Mouse (Mus musculus) Patski (cell line): Measurements from ENCODE around the gene Med13l. TPM values are rescaled to one million over a fixed set of nuclear protein-coding genes. Genes with fewer than 3 reads are reported as not detected.

ENCODE experiments used
- ATAC-seq: fragments of 100-300 bp; one replicate; pipeline ENCODE4 v1.8.0; 2021
- CTCF ChIA-PET: fragments of 350-600 bp; sonication (Branson Sonifier 250); formaldehyde crosslinking; loops from one replicate; lab custom pipeline; 2022; ENCODE audit warnings: inconsistent platforms; lab: Charles Lee
- POLR2A ChIA-PET: fragments of 350-600 bp; sonication (Branson Sonifier 250); formaldehyde crosslinking; loops from one replicate; lab custom pipeline; 2022; ENCODE audit warnings: antibody characterized with exemption, inconsistent platforms; lab: Charles Lee
- DNase-seq: peaks from one replicate; pipeline ENCODE4 v3.0.0-alpha.2; 2011; ENCODE audit warnings: low read depth, low spot score
- H3K27me3 ChIP-seq: fragments of 371-371 bp; one replicate; pipeline ENCODE4 v1.5.1; 2021
- CTCF ChIP-seq: fragments of 100-300 bp; IDR thresholded peaks from one replicate; pipeline ENCODE4 v1.5.1; 2021
- in situ Hi-C: fragments of 300-500 bp; cut with MboI; formaldehyde crosslinking; loops from 3 replicates; pipeline ENCODE4 v1.11.1; 2018; ENCODE audit warnings: low pct_unique_long_range_greater_than_20kb, mixed read lengths
- polyA plus RNA-seq: library from polyadenylated mRNA; unstranded; gene quantifications from one replicate; pipeline ENCODE4 v1.2.3, GENCODE M21; 2021

The Med13l gene
- polyA plus RNA-seq, 1 experiment from 2014 or later: 35.3 TPM

DNA sequence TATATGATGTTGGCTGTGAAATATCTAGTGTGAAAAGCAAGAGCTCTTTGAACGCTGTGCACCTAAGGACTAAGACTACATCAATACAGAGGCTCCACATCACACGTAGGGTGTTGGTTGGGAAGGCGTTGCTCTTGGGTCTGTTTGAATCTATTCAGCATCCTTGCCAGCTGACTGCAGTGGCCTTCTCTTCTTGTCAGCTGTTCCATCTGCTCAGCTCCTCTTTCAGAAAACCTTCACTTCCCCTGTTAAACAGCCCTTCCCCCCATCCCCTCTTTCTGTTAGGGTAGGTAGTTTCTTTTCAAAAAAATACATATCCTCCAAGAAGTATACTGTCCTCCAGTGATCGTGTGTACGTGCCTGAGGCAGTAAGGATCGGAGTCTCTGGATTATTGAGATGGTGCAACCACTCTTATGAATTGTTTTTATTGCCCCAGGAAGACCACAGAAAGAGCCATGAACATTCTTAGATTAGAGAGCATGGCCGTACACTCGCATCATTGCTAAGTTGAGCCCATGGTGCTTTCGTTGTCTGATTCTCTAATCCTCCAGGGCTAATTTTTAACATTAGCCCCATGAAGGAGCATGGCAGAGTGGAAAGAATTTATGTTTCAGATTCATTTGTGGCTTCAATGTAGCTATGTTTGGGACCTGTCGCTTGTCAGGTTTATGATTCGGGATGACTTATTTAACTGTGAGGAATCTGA, 28.9 kb downstream of the Med13l start:
- ATAC-seq (peak; percentile 89), DNase-seq (peak; percentile 95)
- H3K27me3 ChIP-seq: no peaks in the 10 kb centered on the region
- in situ Hi-C loops: no loop called here
- ChIA-PET CTCF (interaction anchor here (0.9 to 2.4 kb wide), 13 partner anchors 12 to 273 kb away, joined by 3 to 9 read pairs (median 4); no protein-coding TSS in a partner anchor), POLR2A (interaction anchor here (0.7 to 2.2 kb wide), 4 partner anchors 10 to 255 kb away, joined by 3 to 7 read pairs (median 3); no protein-coding TSS in a partner anchor)
- TF ChIP-seq CTCF: no peak

DNA sequence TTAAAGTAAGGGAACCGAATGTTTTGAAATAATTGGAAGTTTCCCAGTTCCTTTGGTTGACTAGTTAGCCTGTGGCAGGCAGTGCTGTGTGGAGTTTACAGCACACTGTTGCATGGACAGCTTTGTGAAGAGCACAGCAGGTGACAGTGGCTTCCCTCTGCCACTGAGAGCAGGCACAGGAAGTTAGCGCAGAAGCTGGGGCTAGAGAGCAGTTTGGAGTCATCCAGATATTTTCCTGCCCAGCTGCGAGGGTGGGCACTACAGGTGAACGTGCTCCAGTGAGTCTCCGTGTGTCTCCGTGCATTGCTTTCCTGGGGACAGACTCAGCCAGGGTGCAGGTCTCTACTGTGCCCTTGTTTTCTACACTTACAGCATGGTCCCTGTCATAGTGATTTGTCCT, 30.4 kb downstream of the Med13l start:
- CTCF ChIA-PET: interaction anchor here (1.2 to 2.5 kb wide), 8 partner anchors 15 to 259 kb away, joined by 3 to 9 read pairs (median 5); no protein-coding TSS in a partner anchor
- DNase-seq: no peak
- in situ Hi-C loops: no loop called here

DNA sequence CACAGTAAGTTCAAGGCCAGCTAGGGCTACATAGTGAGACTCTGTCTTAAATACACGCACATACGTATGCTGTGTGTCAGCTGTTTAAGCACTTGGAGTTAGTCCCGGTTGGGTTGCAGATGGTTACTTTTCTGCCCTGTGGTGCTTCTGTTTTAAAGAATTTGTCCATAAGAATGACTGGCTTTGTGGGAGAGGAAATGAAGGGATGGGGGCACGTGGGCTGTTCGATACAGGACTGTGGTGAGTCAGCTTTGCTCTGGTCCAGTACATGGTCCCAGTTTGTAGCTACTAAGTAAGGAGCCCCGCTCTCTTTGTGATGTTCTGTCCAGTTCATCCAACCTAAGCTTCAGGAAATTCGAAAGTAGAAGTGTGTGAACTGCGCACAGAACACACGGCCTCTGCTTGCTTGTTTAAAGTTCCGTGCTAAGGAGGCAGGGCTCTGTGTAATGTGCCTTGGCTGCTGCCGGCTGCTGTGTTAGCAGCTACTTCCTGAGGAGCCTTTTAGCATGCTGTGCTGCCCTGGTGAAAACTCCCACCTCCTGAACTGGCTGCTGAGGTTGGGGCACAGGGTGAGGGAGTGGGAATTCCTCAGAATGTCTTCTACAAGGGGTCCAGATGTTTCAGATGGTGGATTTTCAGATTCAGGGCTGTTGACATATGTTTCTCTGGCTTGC, 31.5 kb downstream of the Med13l start:
- no peak for ATAC-seq
- ChIA-PET CTCF (interaction anchor here (1.1 to 2.5 kb wide), 5 partner anchors 9 to 145 kb away, joined by 3 to 7 read pairs (median 4); no protein-coding TSS in a partner anchor), POLR2A (interaction anchor here (0.5 kb wide), 1 partner anchor 1305 kb away, joined by 3 read pairs; no protein-coding TSS in a partner anchor)
- no peak for DNase-seq
- H3K27me3 ChIP-seq: no peaks in the 10 kb centered on the region
- in situ Hi-C loops: no loop called here
- TF ChIP-seq CTCF: no peak

More for the DNA sequence above, 30.4 kb downstream of the Med13l start:
- POLR2A ChIA-PET: interaction anchor here (0.6 to 2.2 kb wide), 2 partner anchors 29 to 100 kb away, joined by 7 to 8 read pairs; no protein-coding TSS in a partner anchor
- ATAC-seq: no peak
- H3K27me3 ChIP-seq: no peaks in the 10 kb centered on the region
- no peak for TF ChIP-seq CTCF

DNA sequence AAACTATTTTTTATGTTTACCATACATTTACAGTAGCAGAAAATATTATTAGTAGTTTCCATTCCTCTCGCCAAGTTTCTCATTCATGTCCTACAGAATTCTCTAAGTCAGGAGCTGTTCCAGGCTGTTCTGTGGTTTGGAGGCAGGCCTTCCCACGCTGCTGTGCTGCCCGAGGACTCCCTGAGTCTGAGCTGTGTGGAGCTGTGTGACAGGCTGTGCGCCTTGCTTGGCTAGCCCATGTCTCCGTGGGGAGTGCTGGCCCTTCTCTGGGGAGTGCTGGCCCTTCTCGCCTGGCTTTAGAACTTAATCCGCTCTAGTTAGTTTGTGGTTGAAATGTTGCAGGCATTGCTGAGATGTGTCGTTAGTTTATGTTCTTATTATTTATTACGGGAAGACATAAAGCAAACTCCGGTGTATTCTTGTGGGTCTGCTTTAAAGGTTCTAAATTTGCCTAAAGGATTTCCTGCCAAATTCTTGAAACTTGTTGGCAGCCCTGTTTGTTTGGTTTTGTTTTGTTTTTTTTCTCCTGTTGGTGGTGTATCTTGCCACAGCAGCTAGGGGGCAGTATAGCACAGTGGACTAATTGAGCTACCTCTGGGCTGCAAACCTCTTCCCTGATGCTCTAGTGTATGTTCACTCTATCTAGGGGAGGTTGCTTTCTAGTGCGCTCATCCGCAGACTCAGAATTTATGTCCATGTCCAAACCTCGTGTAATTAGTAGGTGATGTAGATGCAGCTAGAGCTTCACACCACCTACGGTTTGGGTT, 34.2 kb downstream of the Med13l start:
- in situ Hi-C loops: no loop called here
- H3K27me3 ChIP-seq: no peaks in the 10 kb centered on the region
- ATAC-seq (peak; percentile 71), DNase-seq (no peak)
- TF ChIP-seq CTCF: peak; percentile 97
- ChIA-PET POLR2A (interaction anchor here (0.5 to 1.4 kb wide), 3 partner anchors 20 to 263 kb away, joined by 4 read pairs; no protein-coding TSS in a partner anchor), CTCF (interaction anchor here (0.7 to 3.1 kb wide), 27 partner anchors 9 to 309 kb away, joined by 3 to 14 read pairs (median 4); no protein-coding TSS in a partner anchor)

DNA sequence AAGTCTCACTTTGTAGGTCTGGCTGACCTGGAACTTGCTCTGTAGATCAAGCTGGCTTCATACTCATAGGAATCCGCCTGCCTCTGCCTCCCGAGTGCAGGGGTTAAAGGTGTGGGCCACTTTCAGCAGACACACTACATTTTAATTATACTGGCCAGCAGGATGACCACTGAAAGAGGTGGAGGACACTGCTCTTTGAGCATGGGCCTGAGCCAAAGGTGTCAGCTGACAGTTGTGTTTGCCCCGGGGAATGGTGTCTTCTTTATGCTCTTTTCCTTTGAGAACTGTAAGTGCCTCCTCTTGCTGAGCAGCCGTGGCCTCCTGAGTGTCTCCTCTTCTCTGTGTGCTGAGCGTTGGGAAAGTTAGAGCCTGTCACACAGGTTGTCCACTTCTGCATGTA, 35.4 kb downstream of the Med13l start:
- no peak for TF ChIP-seq CTCF
- no peak for ATAC-seq
- ChIA-PET CTCF (interaction anchor here (0.9 to 3.1 kb wide), 9 partner anchors 19 to 141 kb away, joined by 3 to 14 read pairs (median 5); no protein-coding TSS in a partner anchor), POLR2A (no interaction called here)
- in situ Hi-C loops: no loop called here
- no peaks in the 10 kb centered on the region for H3K27me3 ChIP-seq
- DNase-seq: no peak

DNA sequence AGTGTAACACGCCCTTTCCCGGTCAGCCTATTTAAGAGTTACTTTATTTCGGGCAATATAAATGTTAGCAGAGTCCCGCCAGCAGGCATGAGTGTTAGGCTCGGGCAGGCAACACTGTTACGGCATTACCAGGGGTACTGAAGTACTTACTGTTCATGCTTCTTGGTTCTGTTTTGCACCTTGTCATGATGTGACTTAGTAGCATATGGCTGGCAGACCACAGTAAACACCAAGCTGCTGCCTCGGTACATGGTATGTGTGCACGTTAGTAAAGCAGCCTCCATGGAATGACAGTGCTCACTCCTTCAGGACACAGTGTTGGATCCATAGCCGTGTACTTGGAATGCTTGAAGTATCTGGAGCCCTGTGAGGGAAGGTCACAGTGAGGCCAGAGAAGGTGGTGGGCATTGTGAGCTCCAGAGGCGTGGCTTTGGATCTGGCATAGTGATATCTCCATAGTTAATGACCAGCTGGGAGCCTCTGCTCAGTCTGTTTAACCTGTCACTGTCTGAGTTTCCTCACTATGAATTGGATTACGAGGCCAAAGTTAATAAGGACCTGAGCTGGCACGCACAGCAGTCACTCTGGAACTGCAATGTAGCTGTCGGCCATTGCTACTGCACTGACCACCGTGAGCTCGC, 36.1 kb downstream of the Med13l start:
- no peak for DNase-seq
- no peak for TF ChIP-seq CTCF
- no peaks in the 10 kb centered on the region for H3K27me3 ChIP-seq
- ChIA-PET POLR2A (no interaction called here), CTCF (interaction anchor here (1.9 to 3.1 kb wide), 3 partner anchors 58 to 140 kb away, joined by 9 to 14 read pairs (median 11); no protein-coding TSS in a partner anchor)
- ATAC-seq: no peak
- in situ Hi-C loops: no loop called here

DNA sequence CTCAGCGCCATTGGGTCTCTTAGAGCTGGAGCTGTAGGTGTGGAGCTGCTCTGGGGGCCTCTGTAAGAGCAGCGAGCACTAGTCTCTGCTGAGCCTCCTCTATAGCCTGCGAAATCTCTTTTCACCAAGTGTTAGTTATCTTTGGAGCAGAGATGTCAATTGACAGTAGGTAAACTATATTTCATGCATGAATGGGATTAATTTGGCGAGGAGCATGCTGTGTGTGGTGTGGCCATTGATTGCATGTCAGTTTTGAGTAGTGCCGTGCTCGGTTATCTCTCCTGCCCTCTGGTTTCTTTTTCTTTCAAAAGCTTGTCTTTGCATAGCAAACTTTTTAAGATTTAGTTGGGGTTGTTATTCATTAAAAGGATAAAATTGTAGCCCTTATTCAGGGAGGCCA, 38.1 kb downstream of the Med13l start:
- DNase-seq (no peak), ATAC-seq (no peak)
- in situ Hi-C loops: no loop called here
- H3K27me3 ChIP-seq: no peaks in the 10 kb centered on the region
- CTCF ChIA-PET: interaction anchor here (0.9 to 1.9 kb wide), 6 partner anchors 8 to 330 kb away, joined by 3 to 5 read pairs (median 3); no protein-coding TSS in a partner anchor
- POLR2A ChIA-PET: interaction anchor here (0.6 to 0.8 kb wide), 3 partner anchors 30 to 45 kb away, joined by 3 to 7 read pairs (median 5); no protein-coding TSS in a partner anchor
- no peak for TF ChIP-seq CTCF

DNA sequence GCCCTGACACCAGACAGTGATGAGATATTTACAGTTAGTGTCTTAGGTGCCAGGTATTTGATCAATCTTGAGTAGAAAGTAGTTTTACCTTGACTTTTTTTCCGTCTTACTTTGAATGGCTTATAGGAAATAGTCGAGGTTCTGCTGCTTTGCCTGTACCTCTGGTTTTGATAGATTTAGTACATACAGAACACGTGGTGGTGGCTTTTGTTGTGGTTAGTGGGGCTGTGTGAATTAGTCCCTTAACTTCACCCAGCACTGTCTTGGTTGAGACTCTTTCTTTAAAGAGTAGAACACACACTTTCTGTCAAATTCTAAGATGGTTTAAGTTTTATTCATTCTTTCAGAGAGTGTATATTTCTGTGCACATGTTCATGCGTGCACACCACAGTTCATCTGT, 41.0 kb downstream of the Med13l start:
- POLR2A ChIA-PET: no interaction called here
- no peak for ATAC-seq
- in situ Hi-C loops: loop anchor here (5.0 kb wide), 2 partner anchors 106 to 141 kb away; no protein-coding TSS in a partner anchor
- no peak for TF ChIP-seq CTCF
- DNase-seq: no peak
- H3K27me3 ChIP-seq: no peaks in the 10 kb centered on the region
- CTCF ChIA-PET: no interaction called here

DNA sequence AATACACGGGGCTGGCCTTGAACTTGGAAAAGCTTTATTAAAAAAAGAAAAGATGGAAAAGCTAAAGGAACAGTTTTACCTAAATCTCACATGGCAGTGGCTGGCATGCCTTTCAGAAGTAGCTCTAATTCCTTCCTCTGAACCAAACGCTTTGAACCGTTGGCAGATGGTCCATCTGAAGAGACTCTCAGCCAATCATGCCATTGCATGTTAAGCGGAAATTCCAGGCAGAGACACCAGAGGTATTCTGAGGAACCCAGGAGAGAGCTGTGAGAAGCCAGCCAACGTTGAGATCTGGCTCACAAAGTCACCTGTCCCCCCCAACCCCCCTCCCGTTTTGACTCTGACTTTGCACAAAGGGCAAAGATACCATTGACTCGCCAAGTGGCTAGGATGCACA, 42.2 kb downstream of the Med13l start:
- no peak for ATAC-seq

More for the DNA sequence above, 42.2 kb downstream of the Med13l start:
- ChIA-PET CTCF (interaction anchor here (1.1 kb wide), 1 partner anchor 102 kb away, joined by 3 read pairs; no protein-coding TSS in a partner anchor), POLR2A (interaction anchor here (0.6 kb wide), 1 partner anchor 81 kb away, joined by 4 read pairs; no protein-coding TSS in a partner anchor)
- in situ Hi-C loops: loop anchor here (5.0 kb wide), 2 partner anchors 105 to 140 kb away; no protein-coding TSS in a partner anchor
- no peak for DNase-seq
- H3K27me3 ChIP-seq: no peaks in the 10 kb centered on the region
- no peak for TF ChIP-seq CTCF
